Mouse (Mus musculus) MEL (cell line): ENCODE measurements around the gene Fam189b. TPM values are rescaled to one million over a fixed set of nuclear protein-coding genes. Genes with fewer than 3 reads are reported as not detected.

Experiments used
- DNase-seq: peaks from one replicate; pipeline ENCODE4 v3.0.0; 2011; ENCODE audit warnings: low read depth, low spot score
- H3K27ac ChIP-seq: 2 replicates; pipeline ENCODE4 v1.5.1; 2012; ENCODE audit warnings: low read depth, mild to moderate bottlenecking, control low read depth, low read length, moderate library complexity; ENCODE audit not compliant: control insufficient read depth
- H3K27me3 ChIP-seq, 2 experiments: fragments of 150-350 bp in 1 of 2; sonication (generic) in 1 of 2; 2 replicates each; pipeline ENCODE4 v1.6.1; 2012; ENCODE audit warnings: low read length in 2 of 2, mild to moderate bottlenecking in 2 of 2, improper control_type of control experiment in 1 of 2, moderate library complexity in 1 of 2; ENCODE audit not compliant: insufficient read depth in 2 of 2, control insufficient read depth in 1 of 2
- H3K36me3 ChIP-seq, 2 experiments: 2 replicates each; pipeline ENCODE4 v1.6.1; 2012 to 2014; ENCODE audit warnings: low read length in 2 of 2, improper control_type of control experiment in 1 of 2, inconsistent platforms in 1 of 2, mild to moderate bottlenecking in 1 of 2; ENCODE audit not compliant: insufficient read depth in 2 of 2, control insufficient read depth in 1 of 2
- H3K4me1 ChIP-seq, 2 experiments: fragments of 150-350 bp in 1 of 2; sonication (generic) in 1 of 2; 2 replicates each; pipeline ENCODE4 v1.6.1; 2012; ENCODE audit warnings: low read length in 2 of 2, improper control_type of control experiment in 1 of 2, mild to moderate bottlenecking in 1 of 2; ENCODE audit not compliant: insufficient read depth in 2 of 2, control insufficient read depth in 1 of 2
- H3K4me3 ChIP-seq, 2 experiments: fragments of 150-350 bp in 1 of 2; sonication (generic) in 1 of 2; 2 replicates each; pipeline ENCODE4 v1.5.1; 2012; ENCODE audit warnings: low read depth in 2 of 2, low read length in 2 of 2, mild to moderate bottlenecking in 2 of 2, moderate library complexity in 2 of 2, control low read depth in 1 of 2, improper control_type of control experiment in 1 of 2; ENCODE audit not compliant: control insufficient read depth in 1 of 2, insufficient read depth in 1 of 2
- H3K79me2 ChIP-seq: 2 replicates; pipeline ENCODE4 v1.6.1; 2012; ENCODE audit warnings: mild to moderate bottlenecking, low read length, moderate library complexity; ENCODE audit not compliant: control insufficient read depth, poor library complexity, insufficient read depth
- H3K9ac ChIP-seq: 2 replicates; pipeline ENCODE4 v1.6.1; 2012; ENCODE audit warnings: low read depth, mild to moderate bottlenecking, control low read depth, low read length, moderate library complexity; ENCODE audit not compliant: control insufficient read depth, poor library complexity, severe bottlenecking
- H3K9me3 ChIP-seq: fragments of 150-350 bp; sonication (generic); replicated peaks from 2 replicates; pipeline ENCODE4 v1.6.1; 2012; ENCODE audit warnings: mild to moderate bottlenecking, low read length, improper control_type of control experiment, moderate library complexity; ENCODE audit not compliant: insufficient read depth
- ELF1 ChIP-seq: IDR thresholded peaks from 2 replicates; pipeline ENCODE4 v1.6.1; 2014; ENCODE audit warnings: low read depth, mild to moderate bottlenecking, inconsistent platforms, low read length, improper control_type of control experiment, moderate library complexity
- GATA1 ChIP-seq: IDR thresholded peaks from 2 replicates; pipeline ENCODE4 v1.6.1; 2011; ENCODE audit warnings: low read depth, low read length, improper control_type of control experiment
- MAFK ChIP-seq: IDR thresholded peaks from 2 replicates; pipeline ENCODE4 v1.6.1; 2011; ENCODE audit warnings: low read depth, mild to moderate bottlenecking, low read length, improper control_type of control experiment, borderline replicate concordance
- MAX ChIP-seq: IDR thresholded peaks from 2 replicates; pipeline ENCODE4 v1.6.1; 2011; ENCODE audit warnings: low read length, improper control_type of control experiment
- MEF2A ChIP-seq: IDR thresholded peaks from 2 replicates; pipeline ENCODE4 v1.6.1; 2014; ENCODE audit warnings: low read depth, mild to moderate bottlenecking, inconsistent platforms, low read length, improper control_type of control experiment; ENCODE audit not compliant: poor library complexity, insufficient replicate concordance, severe bottlenecking; ENCODE audit errors: extremely low read depth
- MXI1 ChIP-seq: IDR thresholded peaks from 2 replicates; pipeline ENCODE4 v1.6.1; 2011; ENCODE audit warnings: mild to moderate bottlenecking, low read depth, low read length, improper control_type of control experiment
- MYB ChIP-seq: IDR thresholded peaks from 2 replicates; pipeline ENCODE4 v1.6.1; 2011; ENCODE audit warnings: mild to moderate bottlenecking, low read depth, low read length, improper control_type of control experiment
- MYC ChIP-seq: IDR thresholded peaks from 2 replicates; pipeline ENCODE4 v1.6.1; 2011; ENCODE audit warnings: low read depth, mild to moderate bottlenecking, low read length, improper control_type of control experiment, moderate library complexity
- POLR2A ChIP-seq, 2 experiments: IDR thresholded peaks; 2 replicates each; pipeline ENCODE4 v1.6.1; 2011 to 2012; ENCODE audit warnings: low read length in 2 of 2, mild to moderate bottlenecking in 2 of 2, control low read depth in 1 of 2, improper control_type of control experiment in 1 of 2, low read depth in 1 of 2, moderate library complexity in 1 of 2; ENCODE audit not compliant: control insufficient read depth in 1 of 2, insufficient read depth in 1 of 2, poor library complexity in 1 of 2
- RAD21 ChIP-seq: IDR thresholded peaks from 2 replicates; pipeline ENCODE4 v1.6.1; 2011; ENCODE audit warnings: mild to moderate bottlenecking, low read depth, low read length, improper control_type of control experiment
- SIN3A ChIP-seq: IDR thresholded peaks from 2 replicates; pipeline ENCODE4 v1.6.1; 2012; ENCODE audit warnings: low read length, improper control_type of control experiment, inconsistent platforms
- TCF12 ChIP-seq: IDR thresholded peaks from 2 replicates; pipeline ENCODE4 v1.6.1; 2014; ENCODE audit warnings: low read depth, mild to moderate bottlenecking, inconsistent platforms, low read length, improper control_type of control experiment, moderate library complexity
- UBTF ChIP-seq: IDR thresholded peaks from 2 replicates; pipeline ENCODE4 v1.6.1; 2012; ENCODE audit warnings: low read depth, mild to moderate bottlenecking, inconsistent platforms, low read length, improper control_type of control experiment, moderate library complexity, borderline replicate concordance; ENCODE audit not compliant: insufficient read depth
- ZKSCAN1 ChIP-seq: IDR thresholded peaks from 2 replicates; pipeline ENCODE4 v1.6.1; 2012; ENCODE audit warnings: low read depth, mild to moderate bottlenecking, inconsistent platforms, low read length, improper control_type of control experiment, moderate library complexity
- polyA plus RNA-seq, 2 experiments: library from polyadenylated mRNA; stranded (reverse) in 1 of 2; unstranded in 1 of 2; fragments of >175 nt in 1 of 2; fragments of >200 nt in 1 of 2; gene quantifications; 2 replicates each; pipeline versions ENCODE4 v1.2.1 to v1.2.4; 2012; ENCODE audit warnings: low replicate concordance in 2 of 2, low read depth in 1 of 2; ENCODE audit not compliant: insufficient read length in 2 of 2, insufficient read depth in 1 of 2, missing spikeins in 1 of 2
- total RNA-seq: library from RNA; depleted of rRNA; stranded (reverse); fragments of 300-350 nt; gene quantifications from 2 replicates; pipeline ENCODE4 v1.2.3, GENCODE M21; 2012

Fam189b gene
- total and polyA plus RNA-seq, 3 experiments, result 7.0 to 35.3 TPM; not detected in 1

DNA sequence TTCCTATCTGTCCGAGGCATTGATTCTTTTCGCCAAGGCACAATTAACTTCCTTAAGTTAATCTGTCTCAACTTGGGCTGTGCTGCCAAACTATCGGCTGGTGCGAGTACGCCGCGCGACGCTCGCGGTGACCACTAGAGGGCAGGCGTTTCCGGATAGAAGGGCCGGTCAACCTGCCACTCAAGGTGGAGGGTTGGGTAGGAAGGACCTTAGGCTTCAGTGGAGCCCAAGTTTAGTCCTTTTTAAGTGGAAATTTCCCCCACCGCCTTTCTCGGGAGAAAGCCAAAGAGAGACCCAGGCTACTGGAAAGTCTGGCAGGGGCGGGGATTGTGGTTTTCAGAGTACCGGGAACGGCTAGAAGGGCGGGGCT is 45.2 kb downstream of the Fam189b start (continued):
- TF ChIP-seq ZKSCAN1 (no peak), MAFK (no peak), MYC (no peak; the same call in 1 of the 2 replicates), ELF1 (peak; percentile 64; the same call in 1 of the 2 replicates), SIN3A (peak; percentile 78; the same call in 1 of the 2 replicates), MAX (no peak), RAD21 (peak; percentile 60), MEF2A (no peak), MXI1 (peak; percentile 23; the same call in 1 of the 2 replicates), UBTF (no peak), MYB (no peak), TCF12 (peak; percentile 41), GATA1 (no peak)

DNA sequence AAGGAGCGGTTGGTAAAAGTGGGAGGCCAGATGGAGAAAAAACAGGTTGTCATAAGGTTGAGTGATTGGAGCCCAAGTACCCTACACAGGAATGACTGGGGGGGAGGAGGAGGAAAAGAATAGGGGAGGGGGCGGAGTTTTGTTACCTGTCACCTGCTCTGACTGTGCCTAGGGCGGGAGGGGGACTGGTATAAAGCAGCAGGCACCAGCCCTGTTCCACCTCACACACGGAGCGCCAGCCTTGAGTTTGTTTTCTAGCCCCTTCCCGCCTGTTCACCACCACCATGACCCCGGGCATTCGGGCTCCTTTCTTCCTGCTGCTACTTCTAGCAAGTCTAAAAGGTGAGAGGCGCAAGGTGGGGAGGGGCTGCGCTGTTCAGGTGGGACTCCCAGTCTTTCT is 45.9 kb downstream of the Fam189b start, which contains the start of gene Muc1:
TSS of gene Muc1 (plus strand) at position 222 of the 400 bp plus-strand sequence.
- H3K9me3 ChIP-seq, result no peaks in the 10 kb centered on the region
- H3K4me1 ChIP-seq, result peaks cover 4 to 18% of the 10 kb centered on the region in 2 experiments
- no peaks in the 10 kb centered on the region for H3K27me3 ChIP-seq
- TF ChIP-seq POLR2A (IDR thresholded peaks at IDR 0.05; ENCODE audit: control insufficient read depth in 1 of 2, insufficient read depth in 1 of 2, low read depth in 1 of 2, low read length in 2 of 2, poor library complexity in 1 of 2) (0 out of 4 replicates have a peak, but pooled peaks of 1 of the 2 experiments have one; percentile 36), MXI1 (no peak)
- H3K27ac ChIP-seq, result peak within 1 kb of the TSS; percentile 36; the same call in 1 of the 2 replicates
- H3K9ac ChIP-seq, result peak within 1 kb of the TSS; percentile 68
- H3K4me3 ChIP-seq, result peak within 1 kb of the TSS; percentile 65 to 83
- peaks cover 0 to 12% of the 10 kb centered on the region in 2 experiments; a peak in 2 of 4 replicates for H3K36me3 ChIP-seq
- DNase-seq, result no peak
- H3K79me2 ChIP-seq, result no peaks in the 10 kb centered on the region

DNA sequence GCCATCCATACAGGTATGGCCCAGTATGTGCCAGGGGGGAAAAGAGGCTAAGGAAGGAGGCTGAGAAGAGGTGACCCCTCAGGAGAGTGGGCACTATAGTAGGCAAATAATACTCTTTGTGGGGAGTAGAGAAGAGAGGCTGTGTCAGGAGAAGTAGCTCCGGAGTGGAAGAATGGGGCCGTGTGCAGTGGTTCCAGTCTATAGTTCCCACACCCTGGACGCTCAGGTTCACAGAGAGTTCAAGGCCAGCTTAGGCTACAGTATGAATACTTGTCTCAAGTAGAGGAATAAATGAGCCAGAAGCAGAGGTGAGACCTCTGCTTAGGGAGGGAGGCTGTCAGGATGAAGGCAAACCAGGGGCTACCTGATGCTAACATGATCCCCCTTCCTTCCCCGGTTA is 46.3 kb downstream of the Fam189b start:
- Histone ChIP-seq H3K27ac (no peak overlapping the region), H3K4me3 (no peak overlapping the region), H3K79me2 (no peaks in the 10 kb centered on the region), H3K9me3 (no peaks in the 10 kb centered on the region)
- TF ChIP-seq GATA1, result no peak
- TF ChIP-seq, all 39 proteins: peak for 0
- Histone ChIP-seq H3K27me3 (no peaks in the 10 kb centered on the region), H3K36me3 (peaks cover 0 to 14% of the 10 kb centered on the region in 2 experiments; a peak in 2 of 4 replicates), H3K9ac (no peak overlapping the region), H3K4me1 (peaks cover 7 to 23% of the 10 kb centered on the region in 2 experiments)
- DNase-seq, result no peak
